Mouse (Mus musculus) layer of hippocampus, adult 2 months (tissue): ENCODE results near the gene Ube2i. TPM values are rescaled to one million over a fixed set of nuclear protein-coding genes. Genes with fewer than 3 reads are reported as not detected.

ENCODE experiments used
- DNase-seq, 2 experiments: peaks; one replicate each; pipeline ENCODE4 v3.0.0; 2022; ENCODE audit warnings: low spot score in 2 of 2
- H3K27ac ChIP-seq: fragments of 200-600 bp; 2 replicates; pipeline ENCODE4 v1.8.1; 2022
- H3K4me3 ChIP-seq: fragments of 200-600 bp; 2 replicates; pipeline ENCODE4 v1.8.1; 2022; ENCODE audit warnings: mild to moderate bottlenecking
- CTCF ChIP-seq: fragments of 200-600 bp; conservative IDR thresholded peaks from 2 replicates; pipeline ENCODE4 v1.8.1; 2022; ENCODE audit warnings: antibody characterized with exemption, mild to moderate bottlenecking, moderate library complexity
- long read RNA-seq, 2 experiments: library from polyadenylated mRNA; stranded (forward); transcript quantifications; one replicate each; pipeline ENCODE4 v2.0.0; 2021; ENCODE audit warnings: borderline mapping rate in 2 of 2
- total RNA-seq, 2 experiments: library from RNA; stranded (reverse); gene quantifications; 2 replicates each; pipeline ENCODE4 v1.2.3; 2021

Ube2i gene
- total RNA-seq = 100 to 1,000 TPM; 229 to 239 TPM
- long read RNA-seq, experiment 1, transcript Ube2i-213 (7 exons, 824 nt) = major isoform, 147 of 202 reads
- long read RNA-seq, experiment 1, transcript Ube2i-208 (8 exons, 1,286 nt) = minor isoform, 7 of 202 reads
- long read RNA-seq, experiment 1, partial matches to known transcripts = 9 of 202 reads
- long read RNA-seq, experiment 1, other reads (novel, unspliced or antisense) = 32 of 202 reads
- long read RNA-seq, experiment 2, transcript Ube2i-214 (3 exons, 1,144 nt) = minor isoform, 5 of 238 reads
- long read RNA-seq, experiment 2, transcript Ube2i-208 (8 exons, 1,286 nt) = minor isoform, 5 of 238 reads
- long read RNA-seq, experiment 2, transcript Ube2i-213 (7 exons, 824 nt) = major isoform, 184 of 238 reads
- long read RNA-seq, experiment 2, partial matches to known transcripts = 11 of 238 reads
- long read RNA-seq, experiment 2, other reads (novel, unspliced or antisense) = 29 of 238 reads

GRCm38 (mm10) chr17:25274571-25275346, at the start of gene Ube2i:
Gene Ube2i (minus strand): TSS chr17:25274622.
- DNase-seq = no peak
- Histone ChIP-seq H3K4me3 (peak within 1 kb of the TSS; percentile 97), H3K27ac (peak within 1 kb of the TSS; percentile 100)
- TF ChIP-seq CTCF = no peak

- DNase-seq = no peak
- no peak overlapping the region for H3K27ac ChIP-seq
- no peak for TF ChIP-seq CTCF
These were observed 48.5 kb upstream of the Ube2i start for GRCm38 (mm10) chr17:25322930-25323329.

GRCm38 (mm10) chr17:25320819-25321218, 46.4 kb upstream of the Ube2i start:
- no peak for DNase-seq
- no peak overlapping the region for H3K4me3 ChIP-seq
- no peak for TF ChIP-seq CTCF

More at GRCm38 (mm10) chr17:25322930-25323329, 48.5 kb upstream of the Ube2i start:
- no peak overlapping the region for H3K4me3 ChIP-seq

GRCm38 (mm10) chr17:25318354-25318753, 43.9 kb upstream of the Ube2i start, which contains the start of gene Prss29:
Gene Prss29 (plus strand): TSS chr17:25318654.
- H3K27ac ChIP-seq = no peak within 1 kb of the TSS
- no peak within 1 kb of the TSS for H3K4me3 ChIP-seq
- TF ChIP-seq CTCF = no peak

More at GRCm38 (mm10) chr17:25320819-25321218, 46.4 kb upstream of the Ube2i start:
- no peak overlapping the region for H3K27ac ChIP-seq

GRCm38 (mm10) chr17:25308346-25308745, 33.9 kb upstream of the Ube2i start, which contains the start of gene Prss28:
Gene Prss28 (plus strand): TSS chr17:25308646.
- no peak for TF ChIP-seq CTCF
- no peak for DNase-seq
- no peak within 1 kb of the TSS for H3K4me3 ChIP-seq
- no peak within 1 kb of the TSS for H3K27ac ChIP-seq

More at GRCm38 (mm10) chr17:25318354-25318753, 43.9 kb upstream of the Ube2i start, which contains the start of gene Prss29:
- DNase-seq = no peak

GRCm38 (mm10) chr17:25298094-25298493, 23.7 kb upstream of the Ube2i start, which contains the start of gene Prss34:
Gene Prss34 (plus strand): TSS chr17:25298394.
- DNase-seq = no peak
- TF ChIP-seq CTCF = no peak
- Histone ChIP-seq H3K27ac (no peak within 1 kb of the TSS), H3K4me3 (no peak within 1 kb of the TSS)

GRCm38 (mm10) chr17:25294111-25294510, 19.7 kb upstream of the Ube2i start:
- H3K27ac ChIP-seq = no peak overlapping the region
- TF ChIP-seq CTCF = no peak
- no peak overlapping the region for H3K4me3 ChIP-seq
- no peak for DNase-seq

- no peak overlapping the region for H3K27ac ChIP-seq
- no peak for DNase-seq
- no peak for TF ChIP-seq CTCF
- no peak overlapping the region for H3K4me3 ChIP-seq
These were observed 19.1 kb upstream of the Ube2i start for GRCm38 (mm10) chr17:25293495-25293894.

GRCm38 (mm10) chr17:25290411-25290810, 16.0 kb upstream of the Ube2i start:
- peak; percentile 35; the same call in 1 of the 2 replicates for TF ChIP-seq CTCF
- no peak overlapping the region for H3K27ac ChIP-seq
- H3K4me3 ChIP-seq = no peak overlapping the region
- no peak for DNase-seq

GRCm38 (mm10) chr17:25288842-25289241, 14.4 kb upstream of the Ube2i start:
- H3K27ac ChIP-seq = no peak overlapping the region
- DNase-seq = peak in 1 of 2 experiments; percentile 46
- H3K4me3 ChIP-seq = no peak overlapping the region
- TF ChIP-seq CTCF = peak; percentile 84

- TF ChIP-seq CTCF = peak; percentile 95
- peak; percentile 54 to 73 for DNase-seq
- no peak overlapping the region for H3K4me3 ChIP-seq
- no peak overlapping the region for H3K27ac ChIP-seq
These were observed 10.6 kb upstream of the Ube2i start for GRCm38 (mm10) chr17:25285033-25285432.

GRCm38 (mm10) chr17:25282133-25282532, 7.7 kb upstream of the Ube2i start:
- Histone ChIP-seq H3K4me3 (no peak overlapping the region), H3K27ac (no peak overlapping the region)
- TF ChIP-seq CTCF = no peak
- DNase-seq = no peak

GRCm38 (mm10) chr17:25275833-25276232, 1.4 kb upstream of the Ube2i start:
- no peak for DNase-seq
- H3K27ac ChIP-seq = no peak overlapping the region
- no peak overlapping the region for H3K4me3 ChIP-seq
- no peak for TF ChIP-seq CTCF
